Mouse (Mus musculus) skeletal muscle tissue, postnatal 0 days (tissue): Measurements from ENCODE around the gene Spata32. TPM values are rescaled to one million over a fixed set of nuclear protein-coding genes. Genes with fewer than 3 reads are reported as not detected.

Experiments
- polyA plus RNA-seq: library from polyadenylated mRNA; unstranded; fragments of >200 nt; fragmentation: Nextera tagmentation; extraction: Ambion mirVana; gene quantifications from 2 replicates; pipeline ENCODE4 v1.2.1, GENCODE M21; 2015

The Spata32 gene
- polyA plus RNA-seq = 0.12 TPM in 1 of 2 replicates, not detected in the other

DNA sequence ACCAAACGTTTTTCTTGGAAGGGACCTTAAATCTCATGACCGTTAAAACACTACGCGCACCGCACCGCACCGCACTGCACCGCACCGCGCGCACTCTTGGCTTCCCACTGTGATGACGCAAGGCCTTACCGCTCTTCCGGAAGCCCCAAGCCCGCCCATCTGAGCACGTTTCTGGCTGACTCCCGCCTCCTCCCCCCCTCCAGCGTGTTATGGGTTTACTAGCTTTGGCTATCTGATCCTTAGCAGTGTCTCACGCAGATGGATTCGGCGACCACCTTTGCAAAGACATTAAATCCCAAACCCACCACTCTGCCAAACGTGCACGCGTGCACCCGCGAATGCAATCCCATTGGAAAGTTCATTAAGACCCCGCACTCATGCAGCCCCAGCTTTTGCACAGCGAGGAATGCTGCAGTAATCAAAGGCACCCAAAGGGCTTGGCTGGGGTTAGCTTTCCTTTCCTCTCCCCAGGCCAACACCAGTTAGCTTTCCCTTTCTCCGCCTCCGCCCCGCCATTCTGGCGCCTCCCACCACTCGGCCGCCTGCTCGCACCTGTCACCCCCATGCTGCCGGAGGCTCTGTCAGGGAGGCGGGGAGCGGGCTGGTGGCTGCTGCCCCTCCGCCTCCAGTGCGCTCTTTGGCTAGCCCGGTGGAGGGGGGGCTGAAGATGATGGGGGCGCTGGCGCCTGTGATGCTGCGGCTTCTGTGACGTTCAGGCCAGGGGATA, at the start of gene Spata32:
Spata32 (minus strand) TSS at position 643 of the 727 bp plus-strand sequence.

GRCm38 (mm10) chr11:103267346-103268219, 49.4 kb upstream of the Spata32 start, which contains the start of gene Map3k14:
Gene Map3k14 (minus strand): TSS chr11:103267472.

GRCm38 (mm10) chr11:103208458-103208857, 9.8 kb downstream of the Spata32 start, which contains the start of gene 1700023F06Rik:
Gene 1700023F06Rik (minus strand): TSS chr11:103208558.

GRCm38 (mm10) chr11:103170494-103171285, 47.5 kb downstream of the Spata32 start, which contains the start of gene Fmnl1:
Gene Fmnl1 (plus strand): TSS chr11:103171107.

Other genes starting within 250 kb of the Spata32 start
- gene Nmt1, start 190.2 kb downstream of the Spata32 start, polyA plus RNA-seq = 40.2 and 42.3 TPM in 2 replicates
- gene Dcakd, start 190.1 kb downstream of the Spata32 start, polyA plus RNA-seq = 46.0 and 51.7 TPM in 2 replicates
- gene Plcd3, start 116.8 kb downstream of the Spata32 start, polyA plus RNA-seq = 2.5 and 2.6 TPM in 2 replicates
- gene Acbd4, start 116.8 kb downstream of the Spata32 start, polyA plus RNA-seq = 21.2 and 50.0 TPM in 2 replicates
- gene Hexim1, start 102.2 kb downstream of the Spata32 start, polyA plus RNA-seq = 5.5 and 6.1 TPM in 2 replicates
- 9.1 and 10.1 TPM in 2 replicates for gene Hexim2, start 86.0 kb downstream of the Spata32 start, polyA plus RNA-seq
- 0.90 and 1.9 TPM in 2 replicates for gene Fmnl1, start 47.3 kb downstream of the Spata32 start, polyA plus RNA-seq
- gene 1700023F06Rik, start 9.9 kb downstream of the Spata32 start, polyA plus RNA-seq = not detected in 2 replicates
- gene Map3k14, start 49.0 kb upstream of the Spata32 start, polyA plus RNA-seq = 3.1 and 3.3 TPM in 2 replicates
- 4.2 and 4.4 TPM in 2 replicates for gene Arhgap27, start 145.3 kb upstream of the Spata32 start, polyA plus RNA-seq
- gene Plekhm1, start 194.3 kb upstream of the Spata32 start, polyA plus RNA-seq = 3.2 and 4.1 TPM in 2 replicates